Mouse (Mus musculus): Measurements from ENCODE around the gene Olfr190. TPM values are rescaled to one million over a fixed set of nuclear protein-coding genes. Genes with fewer than 3 reads are reported as not detected.

Gene Olfr190
- polyA plus RNA-seq, 1 experiment from 2014 or later, result not detected

- no peak within 1 kb of the TSS for H3K9ac ChIP-seq (replicated peaks; ENCODE audit: low read depth)
- 60% methylated on average over 7 of the region's 7 CpGs for WGBS
- TF ChIP-seq CTCF (IDR thresholded peaks at IDR 0.05), result no peak
- TF ChIP-seq EP300 (IDR thresholded peaks at IDR 0.05), result no peak
- no peak within 1 kb of the TSS for H3K27ac ChIP-seq (ENCODE audit: low read length)
- no peaks in the 10 kb centered on the region for H3K36me3 ChIP-seq (ENCODE audit: insufficient read depth, low read length)
- H3K27me3 ChIP-seq (replicated peaks; ENCODE audit: insufficient read depth, low read length), result no peaks in the 10 kb centered on the region
- no peaks in the 10 kb centered on the region for H3K4me1 ChIP-seq (ENCODE audit: insufficient read depth, low read depth, low read length)
- DNase-seq (ENCODE audit: low spot score), result no peak
- H3K4me3 ChIP-seq (ENCODE audit: low read depth, low read length), result no peak within 1 kb of the TSS
- H3K9me3 ChIP-seq (ENCODE audit: low read length), result no peaks in the 10 kb centered on the region
- H3K4me2 ChIP-seq (replicated peaks; ENCODE audit: low read depth, low read length), result no peak within 1 kb of the TSS
- no peak for ATAC-seq
Measured at GRCm38 (mm10) chr16:59039710-59040109, 38.1 kb downstream of the Olfr190 start, which contains the start of gene Olfr187. TSS of gene Olfr187 (minus strand) at chr16:59039767.

- ATAC-seq (no peak), DNase-seq (ENCODE audit: low spot score) (no peak)
- H3K36me3 ChIP-seq (ENCODE audit: insufficient read depth, low read length), result no peaks in the 10 kb centered on the region
- no peak within 1 kb of the TSS for H3K4me3 ChIP-seq (ENCODE audit: low read depth, low read length)
- TF ChIP-seq CTCF (IDR thresholded peaks at IDR 0.05) (no peak), EP300 (IDR thresholded peaks at IDR 0.05) (no peak)
- no peak within 1 kb of the TSS for H3K27ac ChIP-seq (ENCODE audit: low read length)
- no peak within 1 kb of the TSS for H3K4me2 ChIP-seq (replicated peaks; ENCODE audit: low read depth, low read length)
- H3K9me3 ChIP-seq (ENCODE audit: low read length), result no peaks in the 10 kb centered on the region
- no peaks in the 10 kb centered on the region for H3K4me1 ChIP-seq (ENCODE audit: insufficient read depth, low read depth, low read length)
- H3K9ac ChIP-seq (replicated peaks; ENCODE audit: low read depth), result no peak within 1 kb of the TSS
- H3K27me3 ChIP-seq (replicated peaks; ENCODE audit: insufficient read depth, low read length), result no peaks in the 10 kb centered on the region
- 88% methylated on average over 4 of the region's 4 CpGs for WGBS
Measured at GRCm38 (mm10) chr16:59030191-59030590, 47.6 kb downstream of the Olfr190 start, which contains the start of gene Olfr186. TSS of gene Olfr186 (minus strand) at chr16:59030291.

Other genes starting within 250 kb of the Olfr190 start
- gene Olfr177, start 203.2 kb downstream of the Olfr190 start, polyA plus RNA-seq (2015; fragmentation: Nextera tagmentation; extraction: Ambion mirVana), result not detected in 2 replicates
- not detected in 2 replicates for gene Olfr178, start 185.9 kb downstream of the Olfr190 start, polyA plus RNA-seq (2015; fragmentation: Nextera tagmentation; extraction: Ambion mirVana)
- gene Olfr181, start 149.2 kb downstream of the Olfr190 start, polyA plus RNA-seq (2015; fragmentation: Nextera tagmentation; extraction: Ambion mirVana), result not detected in 2 replicates
- gene Olfr180, start 148.6 kb downstream of the Olfr190 start, polyA plus RNA-seq (2015; fragmentation: Nextera tagmentation; extraction: Ambion mirVana), result not detected in 2 replicates
- not detected in 2 replicates for gene Olfr183, start 82.6 kb downstream of the Olfr190 start, polyA plus RNA-seq (2015; fragmentation: Nextera tagmentation; extraction: Ambion mirVana)
- gene Olfr186, start 47.7 kb downstream of the Olfr190 start, polyA plus RNA-seq (2015; fragmentation: Nextera tagmentation; extraction: Ambion mirVana), result not detected in 2 replicates
- gene Olfr187, start 38.2 kb downstream of the Olfr190 start, polyA plus RNA-seq (2015; fragmentation: Nextera tagmentation; extraction: Ambion mirVana), result not detected in 2 replicates
- not detected in 2 replicates for gene Olfr191, start 11.8 kb upstream of the Olfr190 start, polyA plus RNA-seq (2015; fragmentation: Nextera tagmentation; extraction: Ambion mirVana)
- not detected in 2 replicates for gene Olfr193, start 33.9 kb upstream of the Olfr190 start, polyA plus RNA-seq (2015; fragmentation: Nextera tagmentation; extraction: Ambion mirVana)
- not detected in 2 replicates for gene Olfr194, start 43.1 kb upstream of the Olfr190 start, polyA plus RNA-seq (2015; fragmentation: Nextera tagmentation; extraction: Ambion mirVana)
- not detected in 2 replicates for gene Olfr195, start 69.0 kb upstream of the Olfr190 start, polyA plus RNA-seq (2015; fragmentation: Nextera tagmentation; extraction: Ambion mirVana)
- not detected in 2 replicates for gene Olfr196, start 92.4 kb upstream of the Olfr190 start, polyA plus RNA-seq (2015; fragmentation: Nextera tagmentation; extraction: Ambion mirVana)
- gene Olfr198, start 125.5 kb upstream of the Olfr190 start, polyA plus RNA-seq (2015; fragmentation: Nextera tagmentation; extraction: Ambion mirVana), result not detected in 2 replicates
- gene Olfr199, start 141.8 kb upstream of the Olfr190 start, polyA plus RNA-seq (2015; fragmentation: Nextera tagmentation; extraction: Ambion mirVana), result not detected in 2 replicates
- gene Olfr201, start 194.6 kb upstream of the Olfr190 start, polyA plus RNA-seq (2015; fragmentation: Nextera tagmentation; extraction: Ambion mirVana), result not detected in 2 replicates
- not detected in 2 replicates for gene Olfr202, start 208.8 kb upstream of the Olfr190 start, polyA plus RNA-seq (2015; fragmentation: Nextera tagmentation; extraction: Ambion mirVana)
- not detected in 2 replicates for gene Olfr203, start 220.9 kb upstream of the Olfr190 start, polyA plus RNA-seq (2015; fragmentation: Nextera tagmentation; extraction: Ambion mirVana)
- not detected in 2 replicates for gene Olfr204, start 240.2 kb upstream of the Olfr190 start, polyA plus RNA-seq (2015; fragmentation: Nextera tagmentation; extraction: Ambion mirVana)

Data from lung, postnatal 0 days (tissue).